Mouse (Mus musculus) liver, embryonic 16.5 days (tissue): ENCODE results near the gene Suco. TPM values are rescaled to one million over a fixed set of nuclear protein-coding genes. Genes with fewer than 3 reads are reported as not detected.

Experiments used
- polyA plus RNA-seq: library from polyadenylated mRNA; unstranded; fragments of >200 nt; fragmentation: Nextera tagmentation; extraction: Ambion mirVana; gene quantifications from 2 replicates; pipeline ENCODE4 v1.2.1, GENCODE M21; 2015

Suco gene
- polyA plus RNA-seq, 1 experiment from 2014 or later: 15.2 TPM

Other genes starting within 250 kb of the Suco start
- 0.08 and 0.09 TPM in 2 replicates for gene Fasl, start 88.2 kb downstream of the Suco start, polyA plus RNA-seq
- 11.0 and 11.1 TPM in 2 replicates for gene Pigc, start 92.5 kb upstream of the Suco start, polyA plus RNA-seq
- gene 4930558K02Rik, start 103.0 kb upstream of the Suco start, polyA plus RNA-seq: not detected in 2 replicates